Mouse (Mus musculus): ENCODE measurements at regions not wholly inside any gene's neighbourhood (a gene's known extent, or its start where the extent isn't known, plus 50 kb on each side); places are given as distances from the start of the nearest gene placed in this dataset.

DNA sequence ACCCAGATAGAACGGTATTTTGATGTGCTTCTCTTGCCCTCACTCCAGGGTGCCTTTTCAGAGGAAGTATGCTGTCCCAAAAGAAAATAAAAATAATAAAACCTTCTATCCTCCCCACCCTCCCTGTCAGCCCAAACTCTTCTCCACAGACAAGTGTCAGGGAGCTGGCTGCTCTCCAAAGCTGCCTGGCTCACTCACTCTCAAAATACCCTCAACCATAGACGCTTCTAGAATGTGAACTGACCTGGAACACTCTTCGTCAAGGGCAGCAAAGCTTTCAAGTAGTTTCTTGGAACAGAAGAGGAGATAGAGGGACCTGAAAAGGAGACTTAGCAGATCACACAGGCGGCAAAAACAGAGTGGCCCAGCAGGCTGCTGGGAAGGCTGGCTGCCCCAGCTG, 291.4 kb upstream of the Zmiz1 start:
- H3K4me3 ChIP-seq = no peak overlapping the region
- 0 out of 2 replicates have a peak overlapping the region, but pooled peaks have one; percentile 20 for H3K27ac ChIP-seq
- TF ChIP-seq CTCF (IDR thresholded peaks at IDR 0.05) = no peak
- no peak for DNase-seq
- intact Hi-C loops (cut with DNase I) = no loop called here

GRCm38 (mm10) chr14:25168310-25168709, 290.7 kb upstream of the Zmiz1 start:
- no peak for TF ChIP-seq CTCF (IDR thresholded peaks at IDR 0.05)
- no peak overlapping the region for H3K27ac ChIP-seq
- no peak for DNase-seq
- intact Hi-C loops (cut with DNase I) = no loop called here
- H3K4me3 ChIP-seq = no peak overlapping the region

DNA sequence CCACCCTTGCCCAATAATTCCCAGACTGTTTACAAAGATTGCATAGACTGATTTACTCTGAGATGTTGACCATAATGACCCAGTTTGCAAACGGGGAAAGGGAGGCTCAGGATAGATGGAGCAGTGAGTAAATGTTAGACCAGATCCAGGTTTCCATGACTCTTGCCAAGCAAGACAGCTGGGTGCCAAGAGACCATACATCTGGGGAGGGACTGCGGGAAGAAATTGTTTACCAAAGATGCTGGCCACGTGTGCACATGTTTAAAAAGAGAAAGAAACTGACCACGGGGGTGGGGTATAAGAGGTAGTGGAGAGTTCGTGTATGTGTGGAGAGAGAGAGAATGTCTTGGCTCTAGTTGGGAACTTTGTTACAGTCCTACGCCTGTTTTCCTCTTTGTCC, 285.7 kb upstream of the Zmiz1 start:
- Histone ChIP-seq H3K27ac (0 out of 2 replicates have a peak overlapping the region, but pooled peaks have one; percentile 12), H3K4me3 (no peak overlapping the region)
- no peak for TF ChIP-seq CTCF (IDR thresholded peaks at IDR 0.05)
- intact Hi-C loops (cut with DNase I) = no loop called here
- no peak for DNase-seq

GRCm38 (mm10) chr14:25173873-25174272, 285.1 kb upstream of the Zmiz1 start:
- H3K4me3 ChIP-seq = no peak overlapping the region
- peak overlapping the region; percentile 49 for H3K27ac ChIP-seq
- no peak for TF ChIP-seq CTCF (IDR thresholded peaks at IDR 0.05)
- intact Hi-C loops (cut with DNase I) = no loop called here
- DNase-seq = no peak

GRCm38 (mm10) chr14:25174402-25174801, 284.6 kb upstream of the Zmiz1 start:
- Histone ChIP-seq H3K4me3 (no peak overlapping the region), H3K27ac (peak overlapping the region; percentile 49)
- intact Hi-C loops (cut with DNase I) = no loop called here
- DNase-seq = no peak
- no peak for TF ChIP-seq CTCF (IDR thresholded peaks at IDR 0.05)

GRCm38 (mm10) chr14:25176206-25176605, 282.8 kb upstream of the Zmiz1 start:
- no peak for DNase-seq
- no peak overlapping the region for H3K27ac ChIP-seq
- no peak for TF ChIP-seq CTCF (IDR thresholded peaks at IDR 0.05)
- intact Hi-C loops (cut with DNase I) = no loop called here
- no peak overlapping the region for H3K4me3 ChIP-seq

DNA sequence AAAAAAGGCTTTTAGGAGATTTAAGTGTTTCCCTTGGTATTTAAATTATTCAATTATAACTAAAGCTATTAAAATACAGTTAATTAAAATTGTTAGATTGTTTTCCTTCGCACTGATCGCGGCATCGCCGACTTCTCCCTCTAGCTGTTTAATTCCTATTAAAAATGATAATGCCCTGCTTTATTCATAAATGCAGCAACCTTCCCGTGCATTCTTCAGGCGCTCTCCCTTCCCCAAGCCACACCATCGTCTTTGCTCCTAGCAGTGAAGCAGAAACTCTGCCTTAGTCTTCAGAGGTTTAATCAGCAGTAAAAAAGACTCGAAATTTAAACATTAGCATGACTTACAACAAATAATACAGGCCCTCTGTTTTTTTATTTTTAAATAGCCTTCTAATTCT, 278.9 kb upstream of the Zmiz1 start:
- no peak for TF ChIP-seq CTCF (IDR thresholded peaks at IDR 0.05)
- Histone ChIP-seq H3K27ac (no peak overlapping the region), H3K4me3 (no peak overlapping the region)
- DNase-seq = no peak
- intact Hi-C loops (cut with DNase I) = loop anchor here (2.0 to 10.0 kb wide), 4 partner anchors 125 to 385 kb away; partner anchors contain the start of gene Zmiz1

- intact Hi-C loops (cut with DNase I) = loop anchor here (2.0 to 10.0 kb wide), 4 partner anchors 123 to 383 kb away; partner anchors contain the start of gene Zmiz1
- no peak overlapping the region for H3K4me3 ChIP-seq
- DNase-seq = peak; percentile 68
- peak overlapping the region; percentile 79 for H3K27ac ChIP-seq
- TF ChIP-seq CTCF (IDR thresholded peaks at IDR 0.05) = no peak
Observed at GRCm38 (mm10) chr14:25181406-25181805, 277.6 kb upstream of the Zmiz1 start.

GRCm38 (mm10) chr14:25184042-25184441, 274.9 kb upstream of the Zmiz1 start:
- Histone ChIP-seq H3K27ac (peak overlapping the region; percentile 40), H3K4me3 (no peak overlapping the region)
- intact Hi-C loops (cut with DNase I) = loop anchor here (5.0 to 10.0 kb wide), 3 partner anchors 188 to 381 kb away; partner anchors contain the start of gene Zmiz1
- TF ChIP-seq CTCF (IDR thresholded peaks at IDR 0.05) = no peak
- no peak for DNase-seq

GRCm38 (mm10) chr14:25184875-25185274, 274.1 kb upstream of the Zmiz1 start:
- H3K4me3 ChIP-seq = no peak overlapping the region
- H3K27ac ChIP-seq = peak overlapping the region; percentile 40; the same call in 1 of the 2 replicates
- DNase-seq = no peak
- intact Hi-C loops (cut with DNase I) = loop anchor here (5.0 to 10.0 kb wide), 3 partner anchors 187 to 380 kb away; partner anchors contain the start of gene Zmiz1
- TF ChIP-seq CTCF (IDR thresholded peaks at IDR 0.05) = no peak

DNA sequence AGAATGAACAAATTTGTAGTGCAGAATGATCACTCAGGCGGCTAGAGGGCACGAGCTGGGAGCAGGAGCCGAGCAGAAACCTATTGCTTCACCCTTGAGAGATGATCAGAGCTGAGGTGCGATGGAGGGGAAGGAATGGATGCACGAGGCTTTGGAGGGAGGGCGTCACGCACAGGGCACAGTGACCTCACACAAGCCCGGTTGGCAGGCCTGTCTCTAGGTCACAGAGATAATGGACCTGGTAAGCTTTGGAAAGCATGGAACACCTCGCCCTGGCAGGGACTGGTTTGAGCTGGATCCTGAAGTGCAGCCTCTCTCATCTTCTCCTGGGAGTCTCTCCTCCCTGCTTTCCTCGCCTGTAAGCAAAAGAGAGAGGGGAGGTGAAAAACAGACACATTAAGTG, 273.4 kb upstream of the Zmiz1 start:
- intact Hi-C loops (cut with DNase I) = loop anchor here (10.0 kb wide), 1 partner anchor 379 kb away; no protein-coding TSS in a partner anchor
- DNase-seq = no peak
- Histone ChIP-seq H3K27ac (peak overlapping the region; percentile 51), H3K4me3 (no peak overlapping the region)
- no peak for TF ChIP-seq CTCF (IDR thresholded peaks at IDR 0.05)

GRCm38 (mm10) chr14:25185959-25186771, 272.8 kb upstream of the Zmiz1 start:
- no peak for TF ChIP-seq CTCF (IDR thresholded peaks at IDR 0.05)
- intact Hi-C loops (cut with DNase I) = loop anchor here (10.0 kb wide), 1 partner anchor 379 kb away; no protein-coding TSS in a partner anchor
- Histone ChIP-seq H3K4me3 (no peak overlapping the region), H3K27ac (peak overlapping the region; percentile 51)
- DNase-seq = peak; percentile 49

- no peak for TF ChIP-seq CTCF (IDR thresholded peaks at IDR 0.05)
- Histone ChIP-seq H3K27ac (no peak overlapping the region), H3K4me3 (no peak overlapping the region)
- intact Hi-C loops (cut with DNase I) = loop anchor here (10.0 kb wide), 1 partner anchor 377 kb away; no protein-coding TSS in a partner anchor
- peak; percentile 50 for DNase-seq
Observed at GRCm38 (mm10) chr14:25187715-25188114, 271.3 kb upstream of the Zmiz1 start.
